Mouse (Mus musculus) intestine, postnatal 0 days (tissue): ENCODE measurements at regions not wholly inside any gene's neighbourhood (a gene's known extent, or its start where the extent isn't known, plus 50 kb on each side); places are given as distances from the start of the nearest gene placed in this dataset.

Experiments
- ATAC-seq: fragments of 200-750 bp; cut with Nextera tagmentation; 2 replicates; pipeline ENCODE4 v1.8.0; 2017; ENCODE audit warnings: mild to moderate bottlenecking, moderate TSS enrichment, moderate library complexity
- H3K27ac ChIP-seq: fragments of 300-500 bp; sonication (generic); 2 replicates; pipeline ENCODE4 v1.5.1; 2014; ENCODE audit warnings: mild to moderate bottlenecking, low read depth, low read length, moderate library complexity
- H3K27me3 ChIP-seq: fragments of 300-500 bp; sonication (generic); replicated peaks from 2 replicates; pipeline ENCODE4 v1.6.1; 2014; ENCODE audit warnings: low read length, mixed read lengths; ENCODE audit not compliant: control insufficient read depth, insufficient read depth
- H3K36me3 ChIP-seq: fragments of 300-500 bp; sonication (generic); 2 replicates; pipeline ENCODE4 v1.6.1; 2014; ENCODE audit warnings: mild to moderate bottlenecking, moderate library complexity; ENCODE audit not compliant: control insufficient read depth, insufficient read depth
- H3K4me1 ChIP-seq: fragments of 300-500 bp; sonication (generic); replicated peaks from 2 replicates; pipeline ENCODE4 v1.6.1; 2014; ENCODE audit warnings: antibody characterized with exemption, low read length, mixed read lengths; ENCODE audit not compliant: control insufficient read depth, insufficient read depth
- H3K4me2 ChIP-seq: fragments of 300-500 bp; sonication (generic); replicated peaks from 2 replicates; pipeline ENCODE4 v1.6.1; 2014; ENCODE audit warnings: low read depth, mild to moderate bottlenecking, moderate library complexity
- H3K4me3 ChIP-seq: fragments of 300-500 bp; sonication (generic); 2 replicates; pipeline ENCODE4 v1.5.1; 2014; ENCODE audit warnings: low read depth, low read length
- H3K9ac ChIP-seq: fragments of 300-500 bp; sonication (generic); 2 replicates; pipeline ENCODE4 v1.6.1; 2014; ENCODE audit warnings: mild to moderate bottlenecking, low read depth, low read length
- H3K9me3 ChIP-seq: fragments of 300-500 bp; sonication (generic); 2 replicates; pipeline ENCODE4 v1.6.1; 2016; ENCODE audit warnings: mixed run types; ENCODE audit not compliant: control insufficient read depth
- CTCF ChIP-seq: sonication (generic); IDR thresholded peaks from 2 replicates; pipeline ENCODE4 v1.5.1; 2016; ENCODE audit warnings: low read depth, mild to moderate bottlenecking, control low read depth, antibody characterized with exemption, moderate library complexity
- WGBS: fragments of 180-500 bp; shearing (Covaris S2); extraction: QIAGEN DNeasy Blood & Tissue Kit; methylation state at CpG from one replicate; pipeline ENCODE4 v1.1.7; 2014; 5-methylcytosine and 5-hydroxymethylcytosine counted together

DNA sequence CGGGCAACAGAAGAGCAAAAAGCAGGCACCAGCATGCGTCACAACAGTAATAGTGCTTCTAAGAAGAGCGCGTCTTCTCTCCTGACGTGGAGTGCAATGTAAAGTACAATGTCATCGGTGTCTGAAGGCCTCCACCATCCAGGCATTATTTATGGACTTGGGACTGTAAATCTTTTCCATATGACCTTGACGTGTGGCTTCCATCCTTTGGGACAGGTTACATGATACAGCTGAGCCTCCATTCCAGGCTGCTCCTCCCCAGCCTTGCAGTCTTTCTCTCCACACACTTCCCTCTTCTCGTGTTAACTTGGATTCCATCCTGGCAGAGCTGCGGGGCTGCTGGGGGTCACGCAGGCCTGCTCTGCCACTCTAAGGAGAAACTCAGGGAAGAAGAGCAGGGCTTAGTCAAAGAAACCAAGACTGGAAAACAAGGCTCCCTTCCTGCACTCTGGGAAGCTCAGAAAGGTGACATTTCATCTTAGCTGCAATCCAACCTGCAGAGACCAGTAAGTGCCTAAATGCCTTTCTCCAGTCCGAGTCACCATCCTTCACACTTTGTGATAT is 150.0 kb downstream of the Gm12728 start:
- Histone ChIP-seq H3K36me3 (no peaks in the 10 kb centered on the region), H3K9ac (no peak overlapping the region), H3K4me2 (no peak overlapping the region), H3K9me3 (no peaks in the 10 kb centered on the region), H3K4me1 (no peaks in the 10 kb centered on the region), H3K27me3 (no peaks in the 10 kb centered on the region), H3K27ac (no peak overlapping the region), H3K4me3 (no peak overlapping the region)
- TF ChIP-seq CTCF, result no peak
- WGBS, result 80% methylated on average over 11 of the region's 11 CpGs
- no peak for ATAC-seq

DNA sequence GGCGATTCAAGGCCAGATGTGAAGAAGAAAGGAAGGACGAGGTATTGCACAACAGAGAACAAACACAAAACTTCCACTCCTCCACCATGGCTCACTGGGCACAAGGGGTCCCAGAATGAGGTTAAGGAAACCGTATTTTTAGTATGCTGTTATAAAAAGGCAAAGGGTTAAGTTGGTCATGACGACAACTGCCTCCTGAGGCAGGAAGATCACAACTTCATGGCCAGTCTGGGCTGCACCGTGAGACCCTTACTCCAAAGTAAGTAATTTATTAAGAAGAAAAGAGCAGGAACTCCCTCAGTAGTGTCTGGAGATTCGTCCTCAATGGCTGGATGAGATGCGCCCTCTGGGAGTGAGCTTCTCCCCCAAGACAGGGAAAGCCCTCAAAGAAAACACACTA is 151.2 kb downstream of the Gm12728 start:
- Histone ChIP-seq H3K4me2 (no peak overlapping the region), H3K4me1 (no peaks in the 10 kb centered on the region), H3K36me3 (no peaks in the 10 kb centered on the region), H3K9me3 (no peaks in the 10 kb centered on the region), H3K27ac (no peak overlapping the region), H3K9ac (no peak overlapping the region), H3K4me3 (no peak overlapping the region), H3K27me3 (no peaks in the 10 kb centered on the region)
- TF ChIP-seq CTCF, result no peak
- 89% methylated on average over 7 of the region's 7 CpGs for WGBS
- no peak for ATAC-seq

DNA sequence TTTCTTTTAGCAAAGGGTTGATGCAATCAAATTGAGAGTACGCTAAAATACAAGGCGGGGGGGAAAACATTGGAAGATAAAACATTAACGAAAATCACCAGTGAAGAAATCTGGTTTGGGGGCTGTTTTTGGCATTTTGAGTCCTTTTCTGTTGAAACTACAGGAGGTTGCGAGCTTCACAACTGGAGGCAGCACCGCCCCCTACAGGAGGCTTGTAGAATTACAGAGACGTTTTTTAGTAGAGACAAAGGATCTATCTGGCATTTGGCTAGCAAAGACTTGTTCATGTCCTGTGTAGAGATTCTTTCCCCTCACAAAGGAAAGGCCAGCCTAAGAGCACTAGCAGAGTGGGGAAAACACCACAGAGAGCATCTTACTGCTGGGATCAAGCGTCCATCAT is 152.1 kb downstream of the Gm12728 start:
- TF ChIP-seq CTCF, result peak; percentile 83
- H3K36me3 ChIP-seq, result no peaks in the 10 kb centered on the region
- H3K27ac ChIP-seq, result no peak overlapping the region
- H3K4me2 ChIP-seq, result no peak overlapping the region
- H3K9ac ChIP-seq, result no peak overlapping the region
- no peaks in the 10 kb centered on the region for H3K4me1 ChIP-seq
- H3K4me3 ChIP-seq, result no peak overlapping the region
- WGBS, result 51% methylated on average over 7 of the region's 7 CpGs
- no peaks in the 10 kb centered on the region for H3K27me3 ChIP-seq
- no peaks in the 10 kb centered on the region for H3K9me3 ChIP-seq
- ATAC-seq, result no peak

DNA sequence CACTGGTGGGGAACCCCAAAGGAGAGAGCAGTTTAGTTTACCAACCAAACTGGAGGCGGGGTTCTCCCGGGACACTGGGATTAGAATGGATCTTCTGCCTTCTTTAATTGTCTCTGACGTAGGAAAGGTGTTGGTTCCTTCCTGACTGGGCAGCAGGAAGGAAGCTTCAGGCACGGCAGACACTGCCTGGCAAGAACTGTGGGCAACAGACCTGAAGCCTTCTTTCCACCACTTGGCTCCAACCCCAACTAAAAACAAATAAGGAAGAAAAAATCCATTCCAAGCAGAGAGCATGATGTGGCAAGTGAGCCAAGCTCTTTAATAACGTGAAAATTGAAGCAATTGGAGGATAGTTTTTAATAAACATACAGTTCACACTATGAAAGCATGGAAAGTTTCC is 155.3 kb downstream of the Gm12728 start:
- H3K4me1 ChIP-seq, result no peaks in the 10 kb centered on the region
- H3K27ac ChIP-seq, result no peak overlapping the region
- no peaks in the 10 kb centered on the region for H3K27me3 ChIP-seq
- TF ChIP-seq CTCF, result no peak
- H3K9ac ChIP-seq, result no peak overlapping the region
- no peaks in the 10 kb centered on the region for H3K36me3 ChIP-seq
- WGBS, result 47% methylated on average over 5 of the region's 5 CpGs
- no peak overlapping the region for H3K4me3 ChIP-seq
- H3K4me2 ChIP-seq, result no peak overlapping the region
- no peaks in the 10 kb centered on the region for H3K9me3 ChIP-seq
- ATAC-seq, result no peak

DNA sequence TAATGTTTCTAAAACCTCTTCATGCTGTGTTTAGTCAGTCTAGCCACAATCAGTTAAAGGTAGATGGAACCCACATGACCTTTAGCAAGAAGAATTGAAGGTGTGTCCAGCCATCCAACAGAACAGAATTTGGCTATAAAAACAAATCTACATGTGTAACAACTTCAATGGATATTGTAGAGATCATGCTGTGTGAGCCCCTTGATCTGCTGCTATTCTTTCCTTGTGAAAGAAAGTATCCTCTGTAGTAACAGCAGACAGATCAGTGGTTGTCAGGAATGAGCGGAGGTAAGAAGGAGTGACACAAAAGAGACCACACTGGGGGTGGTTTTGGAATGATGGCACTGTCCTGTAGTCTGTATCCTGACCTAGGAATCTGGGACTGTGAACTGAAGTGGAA is 156.3 kb downstream of the Gm12728 start:
- Histone ChIP-seq H3K27ac (no peak overlapping the region), H3K4me1 (no peaks in the 10 kb centered on the region), H3K4me3 (no peak overlapping the region), H3K36me3 (no peaks in the 10 kb centered on the region), H3K9ac (no peak overlapping the region), H3K27me3 (no peaks in the 10 kb centered on the region), H3K9me3 (no peaks in the 10 kb centered on the region), H3K4me2 (no peak overlapping the region)
- no peak for TF ChIP-seq CTCF
- 95% methylated on average over 1 of the region's 1 CpGs for WGBS
- ATAC-seq, result no peak

DNA sequence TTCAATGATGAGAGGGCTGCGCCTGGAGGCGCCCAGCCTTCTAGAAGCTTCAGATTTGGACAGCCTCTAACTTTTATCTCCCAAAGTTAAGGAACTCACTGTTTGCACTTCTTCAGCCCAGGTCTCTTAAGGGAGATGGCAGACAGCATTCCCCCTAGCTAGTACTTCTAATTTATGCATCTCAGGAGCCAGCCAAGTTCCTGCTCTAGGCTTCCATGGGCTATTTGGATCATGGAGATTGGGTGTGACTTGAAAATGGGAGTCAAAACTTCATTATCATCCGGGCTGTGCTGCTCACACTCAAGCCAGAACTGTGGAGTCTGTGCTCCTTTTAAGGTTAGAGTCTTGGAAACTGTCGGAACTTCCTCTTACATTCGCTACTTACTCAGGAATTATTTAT is 158.7 kb downstream of the Gm12728 start:
- Histone ChIP-seq H3K4me2 (no peak overlapping the region), H3K4me1 (no peaks in the 10 kb centered on the region), H3K36me3 (no peaks in the 10 kb centered on the region), H3K4me3 (no peak overlapping the region), H3K9ac (no peak overlapping the region), H3K27ac (no peak overlapping the region), H3K9me3 (no peaks in the 10 kb centered on the region), H3K27me3 (no peaks in the 10 kb centered on the region)
- 74% methylated on average over 5 of the region's 5 CpGs for WGBS
- ATAC-seq, result no peak
- no peak for TF ChIP-seq CTCF

DNA sequence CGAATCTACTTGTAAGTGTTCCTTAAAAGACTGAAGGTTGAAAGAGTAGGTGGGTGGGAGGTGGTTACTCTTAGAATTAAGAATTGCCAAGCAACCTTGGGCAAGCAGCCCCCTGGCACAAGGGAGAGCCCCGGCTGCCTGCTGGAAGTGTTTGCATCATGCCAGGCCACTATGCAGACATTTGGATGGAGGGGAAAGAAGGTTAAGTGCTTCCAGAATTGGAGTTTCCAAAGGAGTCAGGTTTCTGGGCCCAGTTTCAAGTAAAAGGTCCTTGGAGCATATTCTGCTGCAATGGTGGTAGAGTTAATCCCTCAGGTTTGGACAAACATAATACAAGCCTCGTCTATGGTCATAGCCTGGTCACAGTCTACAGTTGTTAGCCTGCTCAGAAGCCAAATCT is 162.7 kb downstream of the Gm12728 start:
- Histone ChIP-seq H3K9me3 (no peaks in the 10 kb centered on the region), H3K36me3 (no peaks in the 10 kb centered on the region), H3K4me1 (no peaks in the 10 kb centered on the region), H3K4me3 (no peak overlapping the region), H3K27ac (no peak overlapping the region), H3K4me2 (no peak overlapping the region), H3K27me3 (no peaks in the 10 kb centered on the region), H3K9ac (no peak overlapping the region)
- no peak for TF ChIP-seq CTCF
- no peak for ATAC-seq
- 82% methylated on average over 3 of the region's 3 CpGs for WGBS
